Mouse (Mus musculus): Measurements from ENCODE around the gene 2010300C02Rik. TPM values are rescaled to one million over a fixed set of nuclear protein-coding genes. Genes with fewer than 3 reads are reported as not detected.
"Not testable (repeated sequence)": the region's sequence is repeated elsewhere in the genome, so short reads cannot be mapped to it uniquely, and the experiment has no call there.

The 2010300C02Rik gene
- total and polyA plus RNA-seq, 2 experiments from 2014 or later = 6.9 to 7.9 TPM

DNA sequence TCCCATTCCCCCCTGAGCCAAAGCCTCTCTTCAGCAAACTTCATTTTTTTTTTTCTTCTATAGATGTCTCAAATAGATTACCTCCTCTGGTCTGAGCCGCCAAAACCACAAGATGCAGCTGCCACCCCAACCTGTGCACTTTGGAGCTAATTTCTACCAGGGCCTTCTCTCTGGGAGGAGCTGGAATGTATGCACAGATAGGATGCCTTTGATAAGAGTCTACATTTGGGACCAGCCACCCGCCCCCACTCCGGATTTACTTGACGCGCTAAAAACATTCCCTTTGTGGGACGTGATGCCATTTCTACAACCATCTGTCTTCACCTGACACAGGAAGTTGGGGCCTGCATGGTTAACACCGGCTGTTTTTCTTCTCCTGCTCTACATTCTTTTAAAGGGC, 105.0 kb downstream of the 2010300C02Rik start:
- TF ChIP-seq CTCF (IDR thresholded peaks at IDR 0.05) = no peak
- H3K9ac ChIP-seq (replicated peaks; ENCODE audit: low read length, poor library complexity, severe bottlenecking) = no peak overlapping the region

DNA sequence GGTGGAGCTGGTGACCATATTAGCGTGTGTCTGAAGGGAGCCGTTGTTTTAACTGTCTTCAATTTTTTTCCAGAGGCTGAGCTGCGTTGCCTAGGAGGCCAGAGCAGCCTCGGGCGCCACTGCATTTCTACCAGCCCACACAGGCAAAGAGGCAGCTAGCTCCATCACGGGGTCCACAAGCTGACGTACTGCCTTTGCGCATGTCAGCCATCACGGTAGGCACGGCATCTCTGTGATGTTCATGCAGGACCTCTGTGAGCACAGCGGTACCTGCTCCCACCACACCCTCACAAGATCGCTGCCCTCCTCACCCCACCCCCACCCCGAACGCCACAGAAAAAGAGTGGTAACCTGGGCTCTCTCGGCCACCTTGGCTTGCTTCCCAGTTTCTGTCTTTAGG, 105.8 kb downstream of the 2010300C02Rik start:
- Histone ChIP-seq H3K27me3 (ENCODE audit: insufficient read depth, low read length) (no peaks in the 10 kb centered on the region), H3K4me3 (ENCODE audit: low read depth, low read length) (no peak overlapping the region), H3K4me2 (ENCODE audit: low read depth, low read length, poor library complexity, severe bottlenecking) (no peak overlapping the region), H3K4me1 (ENCODE audit: insufficient read depth, low read length) (no peaks in the 10 kb centered on the region), H3K9ac (replicated peaks; ENCODE audit: low read length, poor library complexity, severe bottlenecking) (no peak overlapping the region), H3K36me3 (ENCODE audit: insufficient read depth, low read length) (no peaks in the 10 kb centered on the region), H3K9me3 (ENCODE audit: low read length) (no peaks in the 10 kb centered on the region), H3K27ac (ENCODE audit: low read depth, low read length) (no peak overlapping the region)
- WGBS = 74% methylated on average over 15 of the region's 15 CpGs
- ATAC-seq (ENCODE audit: low FRiP score) (no peak; the same call in 1 of the 2 replicates), DNase-seq (ENCODE audit: low spot score) (peak; percentile 48)
- TF ChIP-seq CTCF (IDR thresholded peaks at IDR 0.05) = no peak

More for the DNA sequence above, 105.0 kb downstream of the 2010300C02Rik start:
- ATAC-seq (ENCODE audit: low FRiP score) (no peak), DNase-seq (ENCODE audit: low spot score) (no peak)
- 88% methylated on average over 7 of the region's 7 CpGs for WGBS
- H3K4me1 ChIP-seq (ENCODE audit: insufficient read depth, low read length) = no peaks in the 10 kb centered on the region
- H3K4me2 ChIP-seq (ENCODE audit: low read depth, low read length, poor library complexity, severe bottlenecking) = no peak overlapping the region
- no peaks in the 10 kb centered on the region for H3K9me3 ChIP-seq (ENCODE audit: low read length)
- no peaks in the 10 kb centered on the region for H3K27me3 ChIP-seq (ENCODE audit: insufficient read depth, low read length)
- H3K27ac ChIP-seq (ENCODE audit: low read depth, low read length) = no peak overlapping the region
- H3K36me3 ChIP-seq (ENCODE audit: insufficient read depth, low read length) = no peaks in the 10 kb centered on the region
- H3K4me3 ChIP-seq (ENCODE audit: low read depth, low read length) = no peak overlapping the region

DNA sequence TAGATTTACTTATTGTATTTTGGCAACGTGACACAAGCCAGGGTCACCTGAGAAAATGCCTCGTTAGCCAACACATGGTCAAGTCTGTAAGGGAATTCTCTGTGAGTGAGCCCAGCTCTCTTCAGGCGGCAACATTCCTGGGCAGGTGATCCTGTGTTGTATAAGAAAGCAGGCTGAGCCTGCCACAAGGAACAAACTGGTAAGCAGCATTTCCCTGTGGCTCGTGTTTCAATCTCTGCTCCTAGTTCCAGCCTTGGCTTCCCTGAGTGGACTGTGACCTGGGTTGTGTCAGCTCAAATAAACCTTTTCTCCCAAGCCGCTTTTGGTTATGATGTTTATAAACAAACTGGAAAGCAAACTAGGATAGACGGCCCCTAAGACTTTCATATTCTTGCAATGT, 108.9 kb downstream of the 2010300C02Rik start:
- no peak overlapping the region for H3K4me3 ChIP-seq (ENCODE audit: low read depth, low read length)
- H3K4me1 ChIP-seq (ENCODE audit: insufficient read depth, low read length) = no peaks in the 10 kb centered on the region
- no peaks in the 10 kb centered on the region for H3K27me3 ChIP-seq (ENCODE audit: insufficient read depth, low read length)
- H3K4me2 ChIP-seq (ENCODE audit: low read depth, low read length, poor library complexity, severe bottlenecking) = no peak overlapping the region
- 81% methylated on average over 6 of the region's 6 CpGs for WGBS
- H3K9ac ChIP-seq (replicated peaks; ENCODE audit: low read length, poor library complexity, severe bottlenecking) = no peak overlapping the region
- no peak for DNase-seq (ENCODE audit: low spot score)
- TF ChIP-seq CTCF (IDR thresholded peaks at IDR 0.05) = no peak
- H3K36me3 ChIP-seq (ENCODE audit: insufficient read depth, low read length) = no peaks in the 10 kb centered on the region
- no peak for ATAC-seq (ENCODE audit: low FRiP score)
- H3K9me3 ChIP-seq (ENCODE audit: low read length) = no peaks in the 10 kb centered on the region
- no peak overlapping the region for H3K27ac ChIP-seq (ENCODE audit: low read depth, low read length)

DNA sequence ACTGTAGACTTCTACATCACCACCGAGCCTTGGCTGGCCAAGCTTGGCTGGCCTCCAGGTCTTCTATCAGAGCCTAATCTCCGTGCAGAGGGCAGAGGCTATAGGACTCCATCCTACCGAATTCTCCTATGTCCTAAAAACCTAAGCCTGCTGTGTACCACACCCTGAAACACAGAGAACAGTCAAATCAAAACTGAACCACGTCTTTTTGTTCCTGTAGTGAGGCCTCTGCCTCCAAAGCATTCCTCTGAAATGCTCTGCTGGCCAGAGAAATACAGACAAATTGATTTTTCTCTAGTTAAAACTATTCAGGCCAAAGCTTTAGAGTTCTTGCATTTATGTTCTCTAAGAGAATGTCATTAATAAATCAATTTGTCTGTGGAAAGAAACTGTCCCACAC, 109.6 kb downstream of the 2010300C02Rik start:
- Histone ChIP-seq H3K4me1 (ENCODE audit: insufficient read depth, low read length) (no peaks in the 10 kb centered on the region), H3K36me3 (ENCODE audit: insufficient read depth, low read length) (no peaks in the 10 kb centered on the region), H3K4me3 (ENCODE audit: low read depth, low read length) (no peak overlapping the region), H3K9ac (replicated peaks; ENCODE audit: low read length, poor library complexity, severe bottlenecking) (no peak overlapping the region), H3K9me3 (ENCODE audit: low read length) (no peaks in the 10 kb centered on the region), H3K4me2 (ENCODE audit: low read depth, low read length, poor library complexity, severe bottlenecking) (no peak overlapping the region), H3K27ac (ENCODE audit: low read depth, low read length) (no peak overlapping the region), H3K27me3 (ENCODE audit: insufficient read depth, low read length) (no peaks in the 10 kb centered on the region)
- ATAC-seq (ENCODE audit: low FRiP score) (no peak), DNase-seq (ENCODE audit: low spot score) (no peak)
- TF ChIP-seq CTCF (IDR thresholded peaks at IDR 0.05) = no peak
- WGBS = 75% methylated on average over 4 of the region's 4 CpGs

DNA sequence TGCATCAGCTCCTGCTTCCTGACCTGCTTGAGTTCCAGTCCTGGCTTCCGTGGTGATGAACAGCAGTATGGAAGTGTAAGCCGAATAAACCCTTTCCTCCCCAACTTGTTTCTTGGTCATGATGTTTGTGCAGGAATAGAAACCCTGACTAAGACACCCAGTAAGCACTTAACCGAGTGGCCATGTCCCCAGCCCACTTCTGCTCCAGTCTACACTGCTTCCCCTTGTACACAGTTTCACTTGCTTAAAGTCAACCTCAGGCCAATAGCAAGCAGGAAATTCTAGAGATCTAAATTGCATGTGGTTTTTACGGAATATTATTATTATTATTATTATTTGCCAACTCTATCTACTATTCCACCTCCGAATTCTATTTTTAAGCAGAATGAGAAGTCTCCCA, 114.2 kb downstream of the 2010300C02Rik start:
- not testable (repeated sequence) for H3K4me1 ChIP-seq (ENCODE audit: insufficient read depth, low read length); H3K9ac ChIP-seq (replicated peaks; ENCODE audit: low read length, poor library complexity, severe bottlenecking); H3K36me3 ChIP-seq (ENCODE audit: insufficient read depth, low read length); H3K27me3 ChIP-seq (ENCODE audit: insufficient read depth, low read length); H3K9me3 ChIP-seq (ENCODE audit: low read length); H3K4me2 ChIP-seq (ENCODE audit: low read depth, low read length, poor library complexity, severe bottlenecking); ATAC-seq (ENCODE audit: low FRiP score); DNase-seq (ENCODE audit: low spot score); H3K4me3 ChIP-seq (ENCODE audit: low read depth, low read length); H3K27ac ChIP-seq (ENCODE audit: low read depth, low read length)
- WGBS = 92% methylated on average over 3 of the region's 5 CpGs

DNA sequence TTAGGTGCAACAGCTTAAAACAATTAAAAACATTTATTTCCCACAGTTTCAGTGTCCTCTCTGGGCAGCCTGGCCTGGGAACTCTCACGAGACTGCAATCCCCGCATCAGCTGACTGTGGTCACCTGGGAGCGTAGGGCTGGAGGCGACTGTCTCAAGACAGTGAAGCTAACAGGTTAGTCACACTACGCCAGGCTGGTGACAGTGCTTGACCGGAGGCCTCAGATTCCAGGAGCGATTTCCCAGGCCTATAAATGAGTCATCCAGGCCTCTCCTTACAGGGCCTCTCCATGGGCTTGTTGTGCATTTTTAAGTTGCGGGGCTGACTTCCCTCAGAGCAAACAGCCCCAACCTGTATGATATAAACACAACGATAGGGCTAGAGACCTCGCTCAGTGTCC, 116.7 kb downstream of the 2010300C02Rik start:
- H3K36me3 ChIP-seq (ENCODE audit: insufficient read depth, low read length) = no peaks in the 10 kb centered on the region
- DNase-seq (ENCODE audit: low spot score) = no peak

More for the DNA sequence above, 116.7 kb downstream of the 2010300C02Rik start:
- no peak overlapping the region for H3K4me2 ChIP-seq (ENCODE audit: low read depth, low read length, poor library complexity, severe bottlenecking)
- no peak for TF ChIP-seq CTCF (IDR thresholded peaks at IDR 0.05)
- no peaks in the 10 kb centered on the region for H3K27me3 ChIP-seq (ENCODE audit: insufficient read depth, low read length)
- 96% methylated on average over 10 of the region's 10 CpGs for WGBS
- H3K4me1 ChIP-seq (ENCODE audit: insufficient read depth, low read length) = no peaks in the 10 kb centered on the region
- ATAC-seq (ENCODE audit: low FRiP score) = no peak
- H3K27ac ChIP-seq (ENCODE audit: low read depth, low read length) = no peak overlapping the region
- no peaks in the 10 kb centered on the region for H3K9me3 ChIP-seq (ENCODE audit: low read length)
- no peak overlapping the region for H3K4me3 ChIP-seq (ENCODE audit: low read depth, low read length)
- H3K9ac ChIP-seq (replicated peaks; ENCODE audit: low read length, poor library complexity, severe bottlenecking) = no peak overlapping the region
